Mouse (Mus musculus) frontal cortex, adult 2 months (tissue): Measurements from ENCODE around the gene Gm28038. TPM values are rescaled to one million over a fixed set of nuclear protein-coding genes. Genes with fewer than 3 reads are reported as not detected.

Experiments
- DNase-seq, 2 experiments: peaks; one replicate each; pipeline ENCODE4 v3.0.0; 2022; ENCODE audit warnings: low spot score in 1 of 2; ENCODE audit errors: extremely low spot score in 1 of 2
- polyA plus RNA-seq: library from polyadenylated mRNA; depleted of rRNA; stranded (reverse); fragments of >200 nt; gene quantifications from 2 replicates; pipeline ENCODE4 v1.2.3, GENCODE M21; 2012; rRNA removed

Gm28038 gene
- polyA plus RNA-seq, 1 experiment, result not detected

DNA sequence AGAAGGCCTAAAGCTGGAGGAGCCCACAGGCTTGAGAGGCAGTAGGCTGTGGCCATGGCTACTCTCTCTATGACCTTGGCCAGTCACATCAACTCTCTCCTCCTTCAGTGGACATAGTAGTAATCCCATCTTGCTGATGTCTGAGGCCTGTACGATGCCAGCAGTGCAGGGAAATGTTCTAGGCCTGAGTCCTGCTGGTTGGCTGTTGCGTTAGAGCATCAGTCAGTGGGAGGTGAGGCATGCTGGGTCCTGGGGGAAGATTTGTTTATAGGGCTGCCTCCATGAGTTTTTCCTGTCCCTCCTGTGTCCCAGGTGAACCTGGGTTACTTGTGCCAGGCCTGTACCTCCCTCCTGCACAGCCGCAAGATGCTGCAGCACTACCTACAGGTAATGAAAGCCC, 61.2 kb downstream of the Gm28038 start:
- DNase-seq, result no peak

DNA sequence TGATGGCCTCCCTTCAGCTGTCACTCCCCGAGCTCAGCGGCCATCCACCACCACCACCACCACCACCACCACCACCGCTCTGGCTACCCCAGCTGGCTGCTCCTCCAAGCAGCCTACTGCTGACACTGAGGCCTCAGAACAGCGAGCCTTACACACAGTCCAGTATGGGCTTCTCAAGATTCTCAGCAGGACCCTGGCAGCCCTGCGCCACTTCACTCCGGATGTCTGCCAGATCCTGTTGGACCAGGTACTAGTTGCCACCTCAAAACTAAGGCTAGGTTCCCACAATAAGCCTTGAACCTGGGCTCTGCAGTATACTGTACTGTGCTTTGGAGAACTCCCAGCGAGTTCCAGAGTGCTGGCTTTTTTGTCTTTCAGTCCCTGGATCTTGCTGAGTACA, 61.7 kb downstream of the Gm28038 start:
- DNase-seq, result no peak

DNA sequence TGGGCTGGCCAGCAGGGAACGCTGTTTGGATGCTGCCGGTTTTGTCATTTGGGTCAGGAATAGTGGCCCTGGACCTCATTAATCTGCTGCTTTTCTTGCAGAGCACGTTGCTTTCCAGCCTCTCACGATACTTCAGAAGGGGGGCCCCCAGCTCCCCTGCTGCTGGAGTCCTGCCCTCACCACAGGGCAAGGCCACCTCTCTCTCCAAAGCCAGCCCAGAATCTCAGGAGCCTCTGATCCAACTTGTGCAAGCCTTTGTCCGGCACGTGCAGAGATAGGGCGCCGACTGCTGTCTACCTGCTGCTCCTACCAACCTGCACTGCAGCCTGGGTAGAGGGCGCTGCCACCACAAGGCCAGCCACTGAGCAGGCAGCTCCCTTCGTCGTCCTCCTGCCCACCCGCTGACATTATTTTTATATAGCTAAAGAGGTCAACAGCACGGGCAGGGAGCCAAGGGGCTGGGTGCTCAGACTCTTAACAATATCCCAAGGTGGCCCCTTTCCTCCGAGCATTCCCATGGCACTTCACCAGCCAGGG, 62.8 kb downstream of the Gm28038 start:
- no peak for DNase-seq

DNA sequence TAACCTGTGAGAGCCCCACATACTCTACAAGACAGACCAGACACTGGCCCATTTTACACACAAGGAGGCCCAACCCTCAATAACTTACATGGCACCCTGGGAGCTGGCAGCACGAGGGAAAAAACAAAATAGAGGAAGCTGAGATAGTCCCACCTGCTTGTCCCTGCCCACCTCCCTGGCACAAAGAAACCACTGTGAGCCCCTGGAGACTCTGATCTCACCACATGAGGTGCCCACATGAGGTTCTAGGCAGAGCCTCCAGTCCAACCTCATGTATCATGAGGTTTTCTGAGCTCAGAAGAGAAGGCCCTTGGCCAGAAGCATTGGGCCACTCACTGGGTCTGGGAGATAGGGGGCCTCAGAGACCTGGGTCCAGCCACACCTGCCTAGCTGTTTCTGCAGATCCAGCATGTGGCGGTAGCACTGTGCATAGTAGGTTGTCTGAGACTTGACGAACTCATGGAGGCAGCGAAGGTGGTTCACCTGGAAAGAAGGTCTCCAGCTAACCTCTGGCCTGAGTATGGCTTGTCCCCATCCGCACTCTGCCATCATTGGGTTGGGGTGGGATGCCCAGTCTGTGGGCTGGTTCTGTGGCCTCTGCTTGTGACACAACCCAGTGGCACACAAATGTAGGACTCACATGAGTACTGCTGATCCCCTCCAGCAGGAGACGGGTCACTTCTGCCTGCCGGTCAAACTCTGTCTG, 65.3 kb downstream of the Gm28038 start:
- DNase-seq, result no peak

DNA sequence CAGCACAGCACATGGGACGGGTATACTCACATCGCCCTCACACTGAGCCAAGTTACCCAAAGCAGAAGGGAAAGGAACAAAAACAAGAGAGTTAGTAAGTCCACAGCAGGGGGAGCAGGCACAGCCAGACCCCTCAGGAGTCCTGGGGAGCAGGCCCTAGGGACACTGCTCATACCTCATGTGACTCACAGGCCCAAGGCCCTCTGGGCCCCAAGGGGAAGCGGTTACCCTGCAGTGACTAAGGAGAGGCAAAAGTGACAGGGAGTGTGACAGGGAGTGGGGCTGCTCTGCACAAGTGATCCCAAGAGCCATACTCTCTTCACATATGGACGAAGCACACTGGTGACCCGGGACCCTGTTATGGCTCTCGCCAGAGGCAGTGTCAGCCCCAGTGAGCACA, 68.4 kb downstream of the Gm28038 start:
- no peak for DNase-seq

Other genes starting within 250 kb of the Gm28038 start
- gene Wdr34, start 232.2 kb upstream of the Gm28038 start, polyA plus RNA-seq, result 52.7 and 54.8 TPM in 2 replicates
- gene Set, start 223.7 kb upstream of the Gm28038 start, polyA plus RNA-seq, result 226 and 229 TPM in 2 replicates
- gene Pkn3, start 203.4 kb upstream of the Gm28038 start, polyA plus RNA-seq, result 2.0 and 2.7 TPM in 2 replicates
- 20.8 and 21.4 TPM in 2 replicates for gene Zdhhc12, start 187.4 kb upstream of the Gm28038 start, polyA plus RNA-seq
- gene Zer1, start 156.5 kb upstream of the Gm28038 start, polyA plus RNA-seq, result 146 and 169 TPM in 2 replicates
- 44.3 and 45.3 TPM in 2 replicates for gene Tbc1d13, start 147.3 kb upstream of the Gm28038 start, polyA plus RNA-seq
- gene Endog, start 109.5 kb upstream of the Gm28038 start, polyA plus RNA-seq, result 31.9 and 34.3 TPM in 2 replicates
- gene Spout1, start 102.6 kb upstream of the Gm28038 start, polyA plus RNA-seq, result 55.7 and 56.5 TPM in 2 replicates
- gene Kyat1, start 75.2 kb upstream of the Gm28038 start, polyA plus RNA-seq, result 26.8 and 29.8 TPM in 2 replicates
- gene Lrrc8a, start 43.3 kb upstream of the Gm28038 start, polyA plus RNA-seq, result 35.1 and 35.7 TPM in 2 replicates
- 22.6 and 24.8 TPM in 2 replicates for gene Gm28035, start 40.5 kb upstream of the Gm28038 start, polyA plus RNA-seq
- 33.8 and 34.0 TPM in 2 replicates for gene Phyhd1, start 14.8 kb upstream of the Gm28038 start, polyA plus RNA-seq
- 14.3 and 16.3 TPM in 2 replicates for gene Dolk, start 5.3 kb downstream of the Gm28038 start, polyA plus RNA-seq
- gene Nup188, start 5.4 kb downstream of the Gm28038 start, polyA plus RNA-seq, result 18.3 and 19.4 TPM in 2 replicates
- 569 and 584 TPM in 2 replicates for gene Sh3glb2, start 78.3 kb downstream of the Gm28038 start, polyA plus RNA-seq
- gene Miga2, start 83.2 kb downstream of the Gm28038 start, polyA plus RNA-seq, result 80.9 and 86.8 TPM in 2 replicates
- gene Dolpp1, start 111.2 kb downstream of the Gm28038 start, polyA plus RNA-seq, result 40.2 and 45.8 TPM in 2 replicates
- 46.7 and 53.1 TPM in 2 replicates for gene Crat, start 134.8 kb downstream of the Gm28038 start, polyA plus RNA-seq
- gene Ptpa, start 135.0 kb downstream of the Gm28038 start, polyA plus RNA-seq, result 155 and 161 TPM in 2 replicates
- 14.6 and 17.6 TPM in 2 replicates for gene Ier5l, start 193.2 kb downstream of the Gm28038 start, polyA plus RNA-seq